Mouse (Mus musculus) hindbrain, embryonic 14.5 days (tissue): ENCODE data around the gene Smad9. TPM values are rescaled to one million over a fixed set of nuclear protein-coding genes. Genes with fewer than 3 reads are reported as not detected.

Source experiments
- ATAC-seq: fragments of 200-750 bp; cut with Nextera tagmentation; 2 replicates; pipeline ENCODE4 v1.8.0; 2017; ENCODE audit warnings: moderate number of reproducible peaks, mild to moderate bottlenecking, moderate TSS enrichment, moderate library complexity; ENCODE audit not compliant: low FRiP score
- DNase-seq: peaks from one replicate; pipeline ENCODE4 v3.0.0-alpha.2; 2015; ENCODE audit warnings: low spot score
- H3K27ac ChIP-seq: fragments of 300-500 bp; sonication (generic); 2 replicates; pipeline ENCODE4 v1.5.1; 2014; ENCODE audit warnings: mild to moderate bottlenecking, moderate library complexity
- H3K27me3 ChIP-seq: fragments of 300-500 bp; sonication (generic); 2 replicates; pipeline ENCODE4 v1.6.1; 2014; ENCODE audit warnings: mild to moderate bottlenecking, low read length, mixed read lengths; ENCODE audit not compliant: control insufficient read depth, insufficient read depth
- H3K36me3 ChIP-seq: fragments of 300-500 bp; sonication (generic); replicated peaks from 2 replicates; pipeline ENCODE4 v1.6.1; 2014; ENCODE audit not compliant: control insufficient read depth, insufficient read depth
- H3K4me1 ChIP-seq: fragments of 300-500 bp; sonication (generic); replicated peaks from 2 replicates; pipeline ENCODE4 v1.6.1; 2014; ENCODE audit warnings: antibody characterized with exemption, low read length, mixed read lengths; ENCODE audit not compliant: control insufficient read depth, insufficient read depth
- H3K4me2 ChIP-seq: fragments of 300-500 bp; sonication (generic); replicated peaks from 2 replicates; pipeline ENCODE4 v1.6.1; 2014; ENCODE audit warnings: mild to moderate bottlenecking, moderate library complexity
- H3K4me3 ChIP-seq: fragments of 300-500 bp; sonication (generic); replicated peaks from 2 replicates; pipeline ENCODE4 v1.5.1; 2014; ENCODE audit warnings: mild to moderate bottlenecking, low read length
- H3K9ac ChIP-seq: fragments of 300-500 bp; sonication (generic); 2 replicates; pipeline ENCODE4 v1.6.1; 2014
- H3K9me3 ChIP-seq: fragments of 300-500 bp; sonication (generic); 2 replicates; pipeline ENCODE4 v1.6.1; 2016; ENCODE audit warnings: low read length; ENCODE audit not compliant: control insufficient read depth
- WGBS: fragments of 180-500 bp; shearing (Covaris S2); extraction: QIAGEN DNeasy Blood & Tissue Kit; methylation state at CpG from one replicate; pipeline ENCODE4 v1.1.7; 2014; 5-methylcytosine and 5-hydroxymethylcytosine counted together
- polyA plus RNA-seq: library from polyadenylated mRNA; unstranded; fragments of >200 nt; fragmentation: Nextera tagmentation; extraction: Ambion mirVana; gene quantifications from 2 replicates; pipeline ENCODE4 v1.2.1, GENCODE M21; 2014

Gene Smad9
- polyA plus RNA-seq, 1 experiment from 2014 or later, result 1.0 TPM

DNA sequence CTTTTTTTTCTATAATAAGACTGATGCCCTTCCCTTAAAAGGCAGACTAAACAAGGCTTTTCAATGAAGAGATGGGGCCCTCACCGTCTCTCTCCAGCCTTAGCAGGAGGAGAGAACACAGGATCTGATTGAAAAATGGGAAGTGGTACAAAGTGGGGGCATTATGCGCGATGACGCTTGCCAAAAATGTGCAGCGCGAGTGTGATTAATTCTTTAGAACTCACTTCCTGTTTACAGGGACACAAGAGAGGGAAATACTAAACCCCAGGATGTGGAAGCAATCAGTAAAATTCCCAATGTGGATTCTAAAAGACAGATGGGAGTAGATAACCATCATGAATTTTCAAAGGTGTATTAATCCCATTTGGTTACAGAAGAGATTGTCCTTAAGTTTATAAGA is 59.2 kb downstream of the Smad9 start:
- no peak overlapping the region for H3K4me3 ChIP-seq
- H3K4me2 ChIP-seq, result no peak overlapping the region
- ATAC-seq (no peak), DNase-seq (no peak)
- no peak overlapping the region for H3K9ac ChIP-seq
- no peaks in the 10 kb centered on the region for H3K27me3 ChIP-seq
- WGBS, result 82% methylated on average over 6 of the region's 6 CpGs
- no peaks in the 10 kb centered on the region for H3K4me1 ChIP-seq
- H3K9me3 ChIP-seq, result no peaks in the 10 kb centered on the region
- H3K36me3 ChIP-seq, result no peaks in the 10 kb centered on the region
- H3K27ac ChIP-seq, result no peak overlapping the region

- no peaks in the 10 kb centered on the region for H3K27me3 ChIP-seq
- WGBS, result 22% methylated on average over 3 of the region's 3 CpGs
- DNase-seq (peak; percentile 73), ATAC-seq (no peak)
- H3K27ac ChIP-seq, result no peak overlapping the region
- no peaks in the 10 kb centered on the region for H3K36me3 ChIP-seq
- no peak overlapping the region for H3K9ac ChIP-seq
- no peak overlapping the region for H3K4me2 ChIP-seq
- no peaks in the 10 kb centered on the region for H3K9me3 ChIP-seq
- H3K4me3 ChIP-seq, result no peak overlapping the region
- no peaks in the 10 kb centered on the region for H3K4me1 ChIP-seq
Observed at GRCm38 (mm10) chr3:54815292-54815691, 59.9 kb downstream of the Smad9 start.

- no peak for DNase-seq
- H3K4me2 ChIP-seq, result no peak overlapping the region
- H3K27me3 ChIP-seq, result no peaks in the 10 kb centered on the region
- no peaks in the 10 kb centered on the region for H3K9me3 ChIP-seq
- ATAC-seq, result no peak
- WGBS, result 67% methylated on average over 5 of the region's 5 CpGs
- H3K36me3 ChIP-seq, result no peaks in the 10 kb centered on the region
- H3K4me1 ChIP-seq, result no peaks in the 10 kb centered on the region
- H3K9ac ChIP-seq, result no peak overlapping the region
- no peak overlapping the region for H3K4me3 ChIP-seq
- H3K27ac ChIP-seq, result no peak overlapping the region
Observed at GRCm38 (mm10) chr3:54822526-54822925, 67.1 kb downstream of the Smad9 start.

- ATAC-seq, result no peak
- H3K27ac ChIP-seq, result no peak overlapping the region
- no peak overlapping the region for H3K9ac ChIP-seq
- no peaks in the 10 kb centered on the region for H3K36me3 ChIP-seq
- WGBS, result 95% methylated on average over 3 of the region's 3 CpGs
- no peak for DNase-seq
- H3K4me2 ChIP-seq, result no peak overlapping the region
- no peaks in the 10 kb centered on the region for H3K4me1 ChIP-seq
- H3K9me3 ChIP-seq, result no peaks in the 10 kb centered on the region
- no peak overlapping the region for H3K4me3 ChIP-seq
- no peaks in the 10 kb centered on the region for H3K27me3 ChIP-seq
Observed at GRCm38 (mm10) chr3:54832491-54832890, 77.1 kb downstream of the Smad9 start.

- H3K27ac ChIP-seq, result no peak overlapping the region
- no peak overlapping the region for H3K9ac ChIP-seq
- H3K4me2 ChIP-seq, result no peak overlapping the region
- no peaks in the 10 kb centered on the region for H3K9me3 ChIP-seq
- ATAC-seq, result peak; percentile 60; the same call in 1 of the 2 replicates
- DNase-seq, result no peak
- no peaks in the 10 kb centered on the region for H3K27me3 ChIP-seq
- no peaks in the 10 kb centered on the region for H3K36me3 ChIP-seq
- H3K4me1 ChIP-seq, result no peaks in the 10 kb centered on the region
- 43% methylated on average over 2 of the region's 2 CpGs for WGBS
- H3K4me3 ChIP-seq, result no peak overlapping the region
Observed at GRCm38 (mm10) chr3:54835421-54835820, 80.0 kb downstream of the Smad9 start.

Other genes starting within 250 kb of the Smad9 start
- 83.8 and 86.8 TPM in 2 replicates for gene Supt20, start 62.8 kb upstream of the Smad9 start, polyA plus RNA-seq
- gene Gm21958, start 41.2 kb upstream of the Smad9 start, polyA plus RNA-seq, result not detected in 2 replicates
- 71.6 and 82.1 TPM in 2 replicates for gene Exosc8, start 20.2 kb upstream of the Smad9 start, polyA plus RNA-seq
- gene Alg5, start 20.0 kb upstream of the Smad9 start, polyA plus RNA-seq, result 49.8 and 52.3 TPM in 2 replicates
- gene Rfxap, start 52.2 kb downstream of the Smad9 start, polyA plus RNA-seq, result 54.1 and 71.7 TPM in 2 replicates
- 1.4 and 1.5 TPM in 2 replicates for gene Sertm1, start 160.3 kb downstream of the Smad9 start, polyA plus RNA-seq